Mouse (Mus musculus): Measurements from ENCODE around the gene Apobr. TPM values are rescaled to one million over a fixed set of nuclear protein-coding genes. Genes with fewer than 3 reads are reported as not detected.
A peak's percentile ranks its signal among the peaks of the same experiment; 100 is the strongest.

Apobr gene
- polyA plus RNA-seq, 1 experiment, result not detected

GRCm38 (mm10) chr7:126587779-126588178, 3.0 kb downstream of the Apobr start:
- Histone ChIP-seq H3K4me1 (ENCODE audit: control insufficient read depth, insufficient read depth, low read length) (peaks cover 9% of the 10 kb centered on the region), H3K27ac (ENCODE audit: insufficient read depth, low read depth, low read length) (no peak overlapping the region), H3K4me3 (ENCODE audit: insufficient read depth, low read depth, low read length) (peak overlapping the region; percentile 23; the same call in 1 of the 2 replicates)
- TF ChIP-seq CTCF (IDR thresholded peaks at IDR 0.05; ENCODE audit: insufficient read depth, low read depth, low read length), result peak; percentile 76
- TF ChIP-seq POLR2A (IDR thresholded peaks at IDR 0.05; ENCODE audit: insufficient read depth, low read depth, low read length), result no peak
- 14% methylated on average over 16 of the region's 16 CpGs for WGBS

GRCm38 (mm10) chr7:126594862-126595561, 10.3 kb downstream of the Apobr start, which contains the start of gene Il27:
Gene Il27 (minus strand): TSS chr7:126594941.
- H3K27ac ChIP-seq (ENCODE audit: insufficient read depth, low read depth, low read length), result no peak within 1 kb of the TSS
- no peak for TF ChIP-seq CTCF (IDR thresholded peaks at IDR 0.05; ENCODE audit: insufficient read depth, low read depth, low read length)
- no peak for TF ChIP-seq POLR2A (IDR thresholded peaks at IDR 0.05; ENCODE audit: insufficient read depth, low read depth, low read length)
- no peaks in the 10 kb centered on the region for H3K4me1 ChIP-seq (ENCODE audit: control insufficient read depth, insufficient read depth, low read length)
- WGBS, result 87% methylated on average over 11 of the region's 11 CpGs
- no peak within 1 kb of the TSS for H3K4me3 ChIP-seq (ENCODE audit: insufficient read depth, low read depth, low read length)

GRCm38 (mm10) chr7:126595890-126596289, 11.1 kb downstream of the Apobr start:
- WGBS, result 84% methylated on average over 5 of the region's 5 CpGs
- no peaks in the 10 kb centered on the region for H3K4me1 ChIP-seq (ENCODE audit: control insufficient read depth, insufficient read depth, low read length)
- no peak overlapping the region for H3K4me3 ChIP-seq (ENCODE audit: insufficient read depth, low read depth, low read length)
- no peak for TF ChIP-seq POLR2A (IDR thresholded peaks at IDR 0.05; ENCODE audit: insufficient read depth, low read depth, low read length)
- no peak for TF ChIP-seq CTCF (IDR thresholded peaks at IDR 0.05; ENCODE audit: insufficient read depth, low read depth, low read length)
- H3K27ac ChIP-seq (ENCODE audit: insufficient read depth, low read depth, low read length), result no peak overlapping the region

GRCm38 (mm10) chr7:126596414-126596813, 11.7 kb downstream of the Apobr start:
- no peaks in the 10 kb centered on the region for H3K4me1 ChIP-seq (ENCODE audit: control insufficient read depth, insufficient read depth, low read length)
- H3K27ac ChIP-seq (ENCODE audit: insufficient read depth, low read depth, low read length), result no peak overlapping the region
- H3K4me3 ChIP-seq (ENCODE audit: insufficient read depth, low read depth, low read length), result no peak overlapping the region
- WGBS, result 74% methylated on average over 6 of the region's 6 CpGs
- TF ChIP-seq POLR2A (IDR thresholded peaks at IDR 0.05; ENCODE audit: insufficient read depth, low read depth, low read length) (no peak), CTCF (IDR thresholded peaks at IDR 0.05; ENCODE audit: insufficient read depth, low read depth, low read length) (no peak)

- H3K4me3 ChIP-seq (ENCODE audit: insufficient read depth, low read depth, low read length), result no peak overlapping the region
- H3K27ac ChIP-seq (ENCODE audit: insufficient read depth, low read depth, low read length), result no peak overlapping the region
- TF ChIP-seq CTCF (IDR thresholded peaks at IDR 0.05; ENCODE audit: insufficient read depth, low read depth, low read length) (no peak), POLR2A (IDR thresholded peaks at IDR 0.05; ENCODE audit: insufficient read depth, low read depth, low read length) (no peak)
- no peaks in the 10 kb centered on the region for H3K4me1 ChIP-seq (ENCODE audit: control insufficient read depth, insufficient read depth, low read length)
- 66% methylated on average over 6 of the region's 6 CpGs for WGBS
Measured at GRCm38 (mm10) chr7:126598919-126599318, 14.2 kb downstream of the Apobr start.

GRCm38 (mm10) chr7:126601896-126602295, 17.2 kb downstream of the Apobr start:
- H3K27ac ChIP-seq (ENCODE audit: insufficient read depth, low read depth, low read length), result no peak overlapping the region
- WGBS, result 43% methylated on average over 5 of the region's 5 CpGs
- no peak overlapping the region for H3K4me3 ChIP-seq (ENCODE audit: insufficient read depth, low read depth, low read length)
- no peaks in the 10 kb centered on the region for H3K4me1 ChIP-seq (ENCODE audit: control insufficient read depth, insufficient read depth, low read length)
- TF ChIP-seq POLR2A (IDR thresholded peaks at IDR 0.05; ENCODE audit: insufficient read depth, low read depth, low read length) (no peak), CTCF (IDR thresholded peaks at IDR 0.05; ENCODE audit: insufficient read depth, low read depth, low read length) (no peak)

GRCm38 (mm10) chr7:126602650-126603049, 17.9 kb downstream of the Apobr start:
- H3K4me3 ChIP-seq (ENCODE audit: insufficient read depth, low read depth, low read length), result no peak overlapping the region
- TF ChIP-seq POLR2A (IDR thresholded peaks at IDR 0.05; ENCODE audit: insufficient read depth, low read depth, low read length) (no peak), CTCF (IDR thresholded peaks at IDR 0.05; ENCODE audit: insufficient read depth, low read depth, low read length) (no peak)

GRCm38 (mm10) chr7:126606611-126607010, 21.9 kb downstream of the Apobr start:
- Histone ChIP-seq H3K4me3 (ENCODE audit: insufficient read depth, low read depth, low read length) (no peak overlapping the region), H3K4me1 (ENCODE audit: control insufficient read depth, insufficient read depth, low read length) (no peaks in the 10 kb centered on the region), H3K27ac (ENCODE audit: insufficient read depth, low read depth, low read length) (no peak overlapping the region)
- TF ChIP-seq CTCF (IDR thresholded peaks at IDR 0.05; ENCODE audit: insufficient read depth, low read depth, low read length), result no peak
- TF ChIP-seq POLR2A (IDR thresholded peaks at IDR 0.05; ENCODE audit: insufficient read depth, low read depth, low read length), result no peak
- 82% methylated on average over 5 of the region's 5 CpGs for WGBS

More at GRCm38 (mm10) chr7:126602650-126603049, 17.9 kb downstream of the Apobr start:
- Histone ChIP-seq H3K4me1 (ENCODE audit: control insufficient read depth, insufficient read depth, low read length) (no peaks in the 10 kb centered on the region), H3K27ac (ENCODE audit: insufficient read depth, low read depth, low read length) (no peak overlapping the region)
- WGBS, result 93% methylated on average over 3 of the region's 3 CpGs

- WGBS, result 63% methylated on average over 3 of the region's 3 CpGs
- Histone ChIP-seq H3K4me1 (ENCODE audit: control insufficient read depth, insufficient read depth, low read length) (no peaks in the 10 kb centered on the region), H3K27ac (ENCODE audit: insufficient read depth, low read depth, low read length) (no peak overlapping the region), H3K4me3 (ENCODE audit: insufficient read depth, low read depth, low read length) (no peak overlapping the region)
- no peak for TF ChIP-seq CTCF (IDR thresholded peaks at IDR 0.05; ENCODE audit: insufficient read depth, low read depth, low read length)
- TF ChIP-seq POLR2A (IDR thresholded peaks at IDR 0.05; ENCODE audit: insufficient read depth, low read depth, low read length), result no peak
Measured at GRCm38 (mm10) chr7:126607064-126607463, 22.3 kb downstream of the Apobr start.

All from olfactory bulb, adult 2 months (tissue).